Mouse (Mus musculus) liver, postnatal 0 days (tissue): ENCODE results near the gene Gna13.

ENCODE experiments used
- CTCF ChIP-seq: sonication (generic); IDR thresholded peaks from 2 replicates; pipeline ENCODE4 v1.5.1; 2016; ENCODE audit warnings: antibody characterized with exemption, low read depth
- EP300 ChIP-seq: IDR thresholded peaks from 2 replicates; pipeline ENCODE4 v1.6.1; 2016; ENCODE audit warnings: antibody characterized with exemption, low read depth, mild to moderate bottlenecking

GRCm38 (mm10) chr11:109391760-109392159, 29.1 kb downstream of the Gna13 start:
- TF ChIP-seq EP300 (no peak), CTCF (no peak)
